Mouse (Mus musculus): ENCODE data around the gene Teddm1b.

DNA sequence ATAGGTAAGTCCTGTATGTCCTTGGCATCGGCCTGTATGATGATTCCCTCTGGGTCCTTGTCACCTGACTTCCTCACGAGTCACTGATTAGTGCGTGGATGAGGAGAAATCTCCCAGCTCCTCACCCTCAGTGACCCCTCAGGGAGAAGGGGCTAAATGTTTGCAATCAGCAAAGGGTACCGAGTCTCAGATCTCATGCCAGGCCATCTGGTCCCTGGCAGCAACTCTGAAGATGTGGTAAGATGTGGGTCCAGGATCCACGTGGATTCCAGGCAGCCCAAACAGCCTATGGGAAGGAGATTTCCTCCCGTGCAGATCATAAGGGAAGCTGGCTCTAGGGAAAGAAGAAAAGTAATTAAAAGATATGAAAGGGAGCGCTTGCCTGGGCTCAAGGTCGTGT is 18.2 kb upstream of the Teddm1b start:
- TF ChIP-seq GABPA (IDR thresholded peaks at IDR 0.05; ENCODE audit: low read depth, low read length), result no peak
- no peak for TF ChIP-seq MYB (IDR thresholded peaks at IDR 0.05; ENCODE audit: low read depth, low read length)

All from MEL (cell line).